Mouse (Mus musculus): ENCODE measurements at regions not wholly inside any gene's neighbourhood (a gene's known extent, or its start where the extent isn't known, plus 50 kb on each side); places are given as distances from the start of the nearest gene placed in this dataset.

DNA sequence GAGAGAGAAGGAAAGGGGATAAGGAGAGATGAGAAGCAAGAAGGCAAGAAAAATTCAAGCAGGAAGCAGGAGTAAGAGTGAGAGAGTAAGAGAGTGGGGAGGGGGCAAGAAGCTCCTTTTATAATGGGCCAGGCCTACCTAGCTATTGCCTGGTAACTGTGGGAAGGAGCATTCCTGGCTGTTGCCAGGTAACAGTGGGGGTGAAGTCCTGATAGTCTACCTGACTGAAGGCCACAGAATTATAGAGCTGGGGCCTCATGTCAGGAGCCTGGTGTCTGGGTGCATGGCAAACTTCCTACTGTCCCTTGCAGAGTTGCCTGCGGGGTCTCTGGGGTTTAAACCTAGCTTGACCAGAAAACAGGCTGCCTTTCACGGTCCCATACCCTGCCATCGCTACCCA, 107.0 kb upstream of the Prep start:
- TF ChIP-seq POLR2A (IDR thresholded peaks at IDR 0.05; ENCODE audit: low read depth, low read length) = no peak
- TF ChIP-seq CTCF (conservative IDR thresholded peaks at IDR 0.05; ENCODE audit: insufficient read depth, insufficient read length, low read depth, low read length) = no peak

Measured in kidney, adult 2 months (tissue).